Mouse (Mus musculus): ENCODE results near the gene Ntrk3. TPM values are rescaled to one million over a fixed set of nuclear protein-coding genes. Genes with fewer than 3 reads are reported as not detected.

Ntrk3 gene
- polyA plus RNA-seq, 1 experiment from 2014 or later, result 16.4 TPM

- ATAC-seq, result no peak
- Histone ChIP-seq H3K4me1 (ENCODE audit: control insufficient read depth, insufficient read depth, low read length) (no peaks in the 10 kb centered on the region), H3K27ac (ENCODE audit: low read depth, low read length) (no peak overlapping the region), H3K9me3 (replicated peaks; ENCODE audit: control insufficient read depth, low read length) (0 out of 2 replicates have a peak, but pooled peaks cover 2% of the 10 kb centered on the region), H3K4me3 (ENCODE audit: low read depth, low read length) (no peak overlapping the region), H3K36me3 (ENCODE audit: control insufficient read depth, insufficient read depth, low read length) (no peaks in the 10 kb centered on the region), H3K27me3 (replicated peaks; ENCODE audit: control insufficient read depth, insufficient read depth, low read length) (no peaks in the 10 kb centered on the region), H3K9ac (ENCODE audit: low read length) (no peak overlapping the region), H3K4me2 (ENCODE audit: low read length) (no peak overlapping the region)
- no peak for DNase-seq (ENCODE audit: low spot score)
- WGBS, result 94% methylated on average over 8 of the region's 8 CpGs
These were observed 188.4 kb downstream of the Ntrk3 start for GRCm38 (mm10) chr7:78549461-78549860.

GRCm38 (mm10) chr7:78548721-78549120 is 189.1 kb downstream of the Ntrk3 start:
- no peak for ATAC-seq
- Histone ChIP-seq H3K27me3 (replicated peaks; ENCODE audit: control insufficient read depth, insufficient read depth, low read length) (no peaks in the 10 kb centered on the region), H3K9ac (ENCODE audit: low read length) (no peak overlapping the region), H3K4me3 (ENCODE audit: low read depth, low read length) (no peak overlapping the region), H3K27ac (ENCODE audit: low read depth, low read length) (no peak overlapping the region), H3K4me2 (ENCODE audit: low read length) (no peak overlapping the region), H3K36me3 (ENCODE audit: control insufficient read depth, insufficient read depth, low read length) (no peaks in the 10 kb centered on the region), H3K9me3 (replicated peaks; ENCODE audit: control insufficient read depth, low read length) (0 out of 2 replicates have a peak, but pooled peaks cover 2% of the 10 kb centered on the region), H3K4me1 (ENCODE audit: control insufficient read depth, insufficient read depth, low read length) (no peaks in the 10 kb centered on the region)
- DNase-seq (ENCODE audit: low spot score), result no peak
- WGBS, result 96% methylated on average over 5 of the region's 5 CpGs

GRCm38 (mm10) chr7:78546551-78546950 is 191.3 kb downstream of the Ntrk3 start:
- Histone ChIP-seq H3K4me2 (ENCODE audit: low read length) (no peak overlapping the region), H3K27me3 (replicated peaks; ENCODE audit: control insufficient read depth, insufficient read depth, low read length) (no peaks in the 10 kb centered on the region), H3K9ac (ENCODE audit: low read length) (no peak overlapping the region), H3K36me3 (ENCODE audit: control insufficient read depth, insufficient read depth, low read length) (no peaks in the 10 kb centered on the region), H3K4me1 (ENCODE audit: control insufficient read depth, insufficient read depth, low read length) (no peaks in the 10 kb centered on the region), H3K27ac (ENCODE audit: low read depth, low read length) (no peak overlapping the region), H3K9me3 (replicated peaks; ENCODE audit: control insufficient read depth, low read length) (0 out of 2 replicates have a peak, but pooled peaks cover 2% of the 10 kb centered on the region), H3K4me3 (ENCODE audit: low read depth, low read length) (no peak overlapping the region)
- DNase-seq (ENCODE audit: low spot score), result no peak
- 75% methylated on average over 10 of the region's 10 CpGs for WGBS
- 0 out of 2 replicates have a peak, but pooled peaks have one; percentile 30 for ATAC-seq

DNA sequence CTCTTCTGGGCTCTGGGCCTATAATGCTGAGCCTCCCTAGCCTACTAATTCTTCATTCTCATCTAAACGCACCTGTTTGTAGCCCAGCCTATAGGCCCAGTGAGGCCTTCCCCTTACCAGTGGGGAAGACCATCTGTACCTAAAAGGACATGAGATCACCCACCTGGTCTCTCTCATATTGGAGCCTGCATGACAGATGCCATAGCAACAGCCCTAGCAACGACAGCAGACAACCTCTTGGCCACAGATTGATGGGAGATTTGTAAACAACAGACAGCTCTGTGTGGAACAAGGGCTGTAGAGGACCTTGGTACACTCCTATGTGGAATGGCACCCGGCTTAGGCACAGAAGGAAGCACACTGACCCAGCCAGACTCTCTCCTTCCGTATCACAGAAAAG is 195.3 kb downstream of the Ntrk3 start:
- Histone ChIP-seq H3K4me1 (ENCODE audit: control insufficient read depth, insufficient read depth, low read length) (no peaks in the 10 kb centered on the region), H3K4me3 (ENCODE audit: low read depth, low read length) (no peak overlapping the region), H3K4me2 (ENCODE audit: low read length) (no peak overlapping the region), H3K27me3 (replicated peaks; ENCODE audit: control insufficient read depth, insufficient read depth, low read length) (no peaks in the 10 kb centered on the region), H3K27ac (ENCODE audit: low read depth, low read length) (no peak overlapping the region), H3K9ac (ENCODE audit: low read length) (no peak overlapping the region), H3K36me3 (ENCODE audit: control insufficient read depth, insufficient read depth, low read length) (no peaks in the 10 kb centered on the region), H3K9me3 (replicated peaks; ENCODE audit: control insufficient read depth, low read length) (0 out of 2 replicates have a peak, but pooled peaks cover 2% of the 10 kb centered on the region)
- DNase-seq (ENCODE audit: low spot score), result peak; percentile 10
- WGBS, result 72% methylated on average over 4 of the region's 4 CpGs
- ATAC-seq, result peak; percentile 45; the same call in 1 of the 2 replicates

DNA sequence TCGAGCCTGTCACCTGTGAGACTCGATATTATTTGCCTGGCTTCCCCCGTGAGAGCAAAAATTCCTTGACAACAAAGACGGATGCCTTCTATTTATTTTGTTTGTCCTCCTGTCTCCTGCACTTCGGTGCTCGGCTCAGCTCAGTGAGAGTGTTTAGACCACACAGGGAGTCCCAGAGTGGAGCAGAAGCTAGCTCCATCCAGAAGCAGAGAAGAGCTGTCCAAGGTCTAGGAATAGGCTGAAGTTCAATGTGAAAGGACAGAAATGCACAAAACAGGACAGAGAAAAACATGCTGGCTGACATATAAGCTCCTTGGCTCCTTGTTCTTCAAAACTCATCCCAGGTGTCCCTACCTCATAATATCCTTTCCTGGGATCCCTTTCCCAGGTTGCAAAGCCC is 207.5 kb downstream of the Ntrk3 start:
- no peaks in the 10 kb centered on the region for H3K27me3 ChIP-seq (replicated peaks; ENCODE audit: control insufficient read depth, insufficient read depth, low read length)
- 57% methylated on average over 6 of the region's 6 CpGs for WGBS
- H3K4me3 ChIP-seq (ENCODE audit: low read depth, low read length), result no peak overlapping the region
- H3K9me3 ChIP-seq (replicated peaks; ENCODE audit: control insufficient read depth, low read length), result no peaks in the 10 kb centered on the region
- no peak overlapping the region for H3K9ac ChIP-seq (ENCODE audit: low read length)
- no peaks in the 10 kb centered on the region; the same call in 1 of the 2 replicates for H3K4me1 ChIP-seq (ENCODE audit: control insufficient read depth, insufficient read depth, low read length)
- no peak for ATAC-seq
- no peak overlapping the region for H3K4me2 ChIP-seq (ENCODE audit: low read length)
- no peak overlapping the region for H3K27ac ChIP-seq (ENCODE audit: low read depth, low read length)
- H3K36me3 ChIP-seq (ENCODE audit: control insufficient read depth, insufficient read depth, low read length), result no peaks in the 10 kb centered on the region
- no peak for DNase-seq (ENCODE audit: low spot score)

GRCm38 (mm10) chr7:78528008-78528407 is 209.8 kb downstream of the Ntrk3 start:
- Histone ChIP-seq H3K4me2 (ENCODE audit: low read length) (no peak overlapping the region), H3K9ac (ENCODE audit: low read length) (no peak overlapping the region), H3K27ac (ENCODE audit: low read depth, low read length) (no peak overlapping the region), H3K27me3 (replicated peaks; ENCODE audit: control insufficient read depth, insufficient read depth, low read length) (no peaks in the 10 kb centered on the region), H3K9me3 (replicated peaks; ENCODE audit: control insufficient read depth, low read length) (no peaks in the 10 kb centered on the region), H3K36me3 (ENCODE audit: control insufficient read depth, insufficient read depth, low read length) (no peaks in the 10 kb centered on the region), H3K4me3 (ENCODE audit: low read depth, low read length) (no peak overlapping the region), H3K4me1 (ENCODE audit: control insufficient read depth, insufficient read depth, low read length) (peaks cover 2% of the 10 kb centered on the region; the same call in 1 of the 2 replicates)
- DNase-seq (ENCODE audit: low spot score), result peak; percentile 8
- no peak for ATAC-seq
- WGBS, result 71% methylated on average over 3 of the region's 3 CpGs

- Histone ChIP-seq H3K36me3 (ENCODE audit: control insufficient read depth, insufficient read depth, low read length) (no peaks in the 10 kb centered on the region), H3K4me1 (ENCODE audit: control insufficient read depth, insufficient read depth, low read length) (peaks cover 2% of the 10 kb centered on the region; the same call in 1 of the 2 replicates), H3K9me3 (replicated peaks; ENCODE audit: control insufficient read depth, low read length) (no peaks in the 10 kb centered on the region), H3K9ac (ENCODE audit: low read length) (no peak overlapping the region), H3K27ac (ENCODE audit: low read depth, low read length) (no peak overlapping the region), H3K4me3 (ENCODE audit: low read depth, low read length) (no peak overlapping the region), H3K27me3 (replicated peaks; ENCODE audit: control insufficient read depth, insufficient read depth, low read length) (no peaks in the 10 kb centered on the region), H3K4me2 (ENCODE audit: low read length) (no peak overlapping the region)
- ATAC-seq, result no peak
- 60% methylated on average over 4 of the region's 4 CpGs for WGBS
- DNase-seq (ENCODE audit: low spot score), result no peak
These were observed 210.2 kb downstream of the Ntrk3 start for GRCm38 (mm10) chr7:78527564-78527963.

GRCm38 (mm10) chr7:78520243-78520927 is 217.4 kb downstream of the Ntrk3 start:
- no peak overlapping the region for H3K4me2 ChIP-seq (ENCODE audit: low read length)
- H3K27me3 ChIP-seq (replicated peaks; ENCODE audit: control insufficient read depth, insufficient read depth, low read length), result no peaks in the 10 kb centered on the region
- no peak overlapping the region for H3K4me3 ChIP-seq (ENCODE audit: low read depth, low read length)
- no peak overlapping the region for H3K9ac ChIP-seq (ENCODE audit: low read length)
- 91% methylated on average over 9 of the region's 9 CpGs for WGBS
- peaks cover 8% of the 10 kb centered on the region for H3K4me1 ChIP-seq (ENCODE audit: control insufficient read depth, insufficient read depth, low read length)
- peaks cover 17% of the 10 kb centered on the region for H3K36me3 ChIP-seq (ENCODE audit: control insufficient read depth, insufficient read depth, low read length)
- no peaks in the 10 kb centered on the region for H3K9me3 ChIP-seq (replicated peaks; ENCODE audit: control insufficient read depth, low read length)
- H3K27ac ChIP-seq (ENCODE audit: low read depth, low read length), result no peak overlapping the region
- DNase-seq (ENCODE audit: low spot score), result no peak
- no peak for ATAC-seq

- peaks cover 24% of the 10 kb centered on the region for H3K36me3 ChIP-seq (ENCODE audit: control insufficient read depth, insufficient read depth, low read length)
- DNase-seq (ENCODE audit: low spot score) (no peak), ATAC-seq (no peak)
- no peaks in the 10 kb centered on the region for H3K27me3 ChIP-seq (replicated peaks; ENCODE audit: control insufficient read depth, insufficient read depth, low read length)
- 87% methylated on average over 3 of the region's 3 CpGs for whole genome bisulfite sequencing
- no peak overlapping the region for H3K27ac ChIP-seq (ENCODE audit: low read depth, low read length)
- H3K9me3 ChIP-seq (replicated peaks; ENCODE audit: control insufficient read depth, low read length), result no peaks in the 10 kb centered on the region
- H3K4me3 ChIP-seq (ENCODE audit: low read depth, low read length), result no peak overlapping the region
- H3K4me2 ChIP-seq (ENCODE audit: low read length), result no peak overlapping the region
- H3K4me1 ChIP-seq (ENCODE audit: control insufficient read depth, insufficient read depth, low read length), result peaks cover 8% of the 10 kb centered on the region
- H3K9ac ChIP-seq (ENCODE audit: low read length), result no peak overlapping the region
These were observed 218.1 kb downstream of the Ntrk3 start for GRCm38 (mm10) chr7:78519689-78520088.
